Comparison of ENCODE assay signal across 12 mouse cellular contexts in genomic region chr3:121250048-121250447, GRCm38 (mm10). TPM values are rescaled to one million over a fixed set of nuclear protein-coding genes. Genes with fewer than 3 reads are reported as not detected.
DNase-seq lines count a peak whose midpoint lies in the region; TF ChIP-seq lines count a peak whose summit lies in the region.
"Had no signal": no experiment of that assay in that cellular context is flagged by ENCODE, and none has a peak within 500 bp of the region (broad histone marks: within the 10 kb centered on the region; RNA-seq: fewer than 3 reads in every experiment).

No protein-coding gene starts in this region.

- H3K4me1 ChIP-seq in E14TG2a.4 (replicated peaks; ENCODE audit: low read depth, low read length) = 0 out of 2 replicates have a peak, but pooled peaks cover 3% of the 10 kb centered on the region
- H3K4me1 ChIP-seq: midbrain, embryonic 12.5 days had no signal

- peak overlapping the region; percentile 29; the same call in 1 of the 2 replicates for H3K27ac ChIP-seq in layer of hippocampus, adult 2 months
- H3K27ac ChIP-seq: heart, embryonic 13.5 days; liver, embryonic 13.5 days; midbrain, embryonic 12.5 days had no signal

- H3K4me3 ChIP-seq in layer of hippocampus, adult 2 months = no peak overlapping the region
- 0 out of 2 replicates have a peak overlapping the region, but pooled peaks have one; percentile 7 for H3K4me3 ChIP-seq in E14TG2a.4 (replicated peaks; ENCODE audit: low read length)
- H3K4me3 ChIP-seq: heart, embryonic 13.5 days; liver, embryonic 13.5 days; midbrain, embryonic 12.5 days had no signal

- H3K9me3 ChIP-seq in E14TG2a.4 (ENCODE audit: low read length) = no peaks in the 10 kb centered on the region
- H3K9me3 ChIP-seq: heart, embryonic 13.5 days; liver, embryonic 13.5 days; midbrain, embryonic 12.5 days had no signal

- no peaks in the 10 kb centered on the region for H3K27me3 ChIP-seq in E14TG2a.4 (ENCODE audit: insufficient read depth, low read length)
- H3K27me3 ChIP-seq: heart, embryonic 13.5 days; liver, embryonic 13.5 days; midbrain, embryonic 12.5 days had no signal

- DNase-seq in gastrocnemius, postnatal 10 days = peak; percentile 30
- no peak for DNase-seq in gastrocnemius, adult 18-20 months (ENCODE audit: low spot score)
- no peak for DNase-seq in layer of hippocampus, adult 2 months (ENCODE audit: low spot score in 2 of 2)
- no peak for DNase-seq in layer of hippocampus, adult 9-10 months (ENCODE audit: low spot score)
- DNase-seq in cerebellum, postnatal 25 days = peak; percentile 51 to 53
- no peak for DNase-seq in c-Kit-positive CD71-positive TER-119-positive erythroid progenitor cells, embryonic 14.5 days (ENCODE audit: low spot score)
- DNase-seq in layer of hippocampus, adult 9-11 months = no peak
- DNase-seq: kidney, postnatal 25 days; liver, embryonic 13.5 days had no signal

- no peaks in the 10 kb centered on the region for H3K36me3 ChIP-seq in E14TG2a.4 (ENCODE audit: insufficient read depth, low read length)
- H3K36me3 ChIP-seq: heart, embryonic 13.5 days; midbrain, embryonic 12.5 days had no signal

- no peak for TF ChIP-seq CTCF in layer of hippocampus, adult 2 months (conservative IDR thresholded peaks at IDR 0.05)
- TF ChIP-seq CTCF in E14TG2a.4 (conservative IDR thresholded peaks at IDR 0.05; ENCODE audit: low read length) = no peak

RNA-seq across cellular contexts. Expression of gene Tmem56, which starts 32.9 kb away (rescaled TPM):
- total RNA-seq in gastrocnemius, postnatal 10 days (2021) = 1 to 10 TPM; 5.7 to 6.4 TPM
- 10 to 100 TPM; 44.0 to 52.1 TPM for total RNA-seq in gastrocnemius, adult 18-20 months (2021)
- total RNA-seq in layer of hippocampus, adult 2 months (2021) = 10 to 100 TPM; 30.6 to 31.1 TPM

RNA-seq across cellular contexts. Expression of gene Alg14, which starts 41.5 kb away (rescaled TPM):
- total RNA-seq in gastrocnemius, postnatal 10 days (2021) = 10 to 100 TPM; 11.0 to 12.1 TPM
- 1 to 10 TPM; 6.7 to 6.9 TPM for total RNA-seq in gastrocnemius, adult 18-20 months (2021)
- 10 to 100 TPM in 1 of 2 experiments, 1 to 10 TPM in 1; 9.8 to 13.6 TPM for total RNA-seq in layer of hippocampus, adult 2 months (2021)

Comparison
In these comparisons a context has a peak if more than half of its experiments do, and no peak if none do; other contexts are left out.
1. DNase-seq: peak in gastrocnemius, postnatal 10 days (single experiment) and cerebellum, postnatal 25 days (2 of 2); none in gastrocnemius, adult 18-20 months (single experiment), layer of hippocampus, adult 2 months (0 of 2), layer of hippocampus, adult 9-10 months (single experiment), c-Kit-positive CD71-positive TER-119-positive erythroid progenitor cells, embryonic 14.5 days (single experiment) and layer of hippocampus, adult 9-11 months (single experiment).
2. RNA of gene Tmem56, which starts 32.9 kb away (total RNA-seq): 44.0 to 52.1 TPM in gastrocnemius, adult 18-20 months and 30.6 to 31.1 TPM in layer of hippocampus, adult 2 months; 5.7 to 6.4 TPM in gastrocnemius, postnatal 10 days; every median in the first group is over 4 times any median in the second.